Mouse (Mus musculus): Measurements from ENCODE around the gene Tnr. TPM values are rescaled to one million over a fixed set of nuclear protein-coding genes. Genes with fewer than 3 reads are reported as not detected.

The Tnr gene
- polyA plus RNA-seq, 1 experiment from 2014 or later, result 1.7 TPM

DNA sequence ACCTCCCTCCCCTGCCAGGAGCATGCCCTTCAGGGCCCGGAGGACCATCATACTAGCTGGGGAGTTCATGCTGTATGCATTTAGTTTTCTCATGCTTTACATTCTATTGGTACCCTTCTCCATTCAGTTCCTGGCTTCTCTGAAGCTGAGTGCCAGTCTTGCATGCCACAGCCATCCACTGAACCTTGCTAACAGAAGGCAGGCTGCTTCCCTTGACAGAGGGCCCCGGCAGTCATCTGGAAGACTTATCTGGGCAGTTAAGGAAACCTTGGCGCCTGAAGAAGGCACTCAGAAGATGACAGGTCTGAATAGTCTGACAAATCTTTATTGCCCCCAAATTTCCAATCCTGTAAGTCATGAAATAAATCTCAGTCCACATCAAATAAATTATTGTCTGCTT lies 131.7 kb downstream of the Tnr start:
- Histone ChIP-seq H3K4me1 (replicated peaks) (peaks cover 22% of the 10 kb centered on the region), H3K4me3 (replicated peaks) (no peak overlapping the region), H3K9ac (replicated peaks) (no peak overlapping the region), H3K9me3 (no peaks in the 10 kb centered on the region), H3K4me2 (replicated peaks) (no peak overlapping the region), H3K36me3 (no peaks in the 10 kb centered on the region), H3K27me3 (no peaks in the 10 kb centered on the region), H3K27ac (no peak overlapping the region)
- no peak for ATAC-seq
- WGBS, result 78% methylated on average over 3 of the region's 3 CpGs

DNA sequence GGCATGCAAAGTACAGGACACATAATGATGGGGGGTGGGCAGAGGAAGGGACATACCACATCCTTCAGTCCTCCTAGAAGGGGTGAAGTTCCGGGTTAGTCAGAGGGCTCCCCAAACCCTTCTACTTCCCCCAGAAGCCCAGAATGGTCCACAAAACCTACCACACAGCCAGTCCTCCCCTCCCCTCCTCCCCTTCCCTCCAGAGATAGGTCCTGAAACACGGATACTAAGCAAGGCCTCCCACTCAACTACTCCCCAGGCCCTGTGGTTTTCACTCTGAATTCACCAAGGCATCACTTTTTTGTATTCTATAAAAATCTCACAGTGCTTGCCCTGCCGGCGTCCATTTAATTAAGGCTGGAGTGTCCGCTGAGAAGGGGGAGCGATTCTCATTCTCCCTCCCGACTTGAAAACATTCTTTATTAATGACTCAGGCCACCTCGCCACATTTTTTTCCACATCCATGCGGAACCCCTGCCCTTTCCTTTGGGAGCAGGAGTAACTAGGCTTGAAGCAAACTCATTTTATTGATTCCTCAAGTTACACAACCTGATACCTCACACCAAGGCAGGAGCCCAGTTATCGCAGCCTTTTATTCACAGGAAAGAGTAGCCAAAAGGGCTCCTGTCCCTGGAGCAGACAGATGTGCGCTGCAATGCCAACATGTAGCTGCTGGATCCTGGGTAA lies 134.4 kb downstream of the Tnr start:
- H3K4me2 ChIP-seq (replicated peaks), result no peak overlapping the region
- no peaks in the 10 kb centered on the region for H3K9me3 ChIP-seq
- H3K4me3 ChIP-seq (replicated peaks), result no peak overlapping the region
- no peaks in the 10 kb centered on the region for H3K36me3 ChIP-seq
- H3K9ac ChIP-seq (replicated peaks), result no peak overlapping the region
- H3K27ac ChIP-seq, result no peak overlapping the region; the same call in 1 of the 2 replicates
- H3K27me3 ChIP-seq, result no peaks in the 10 kb centered on the region
- ATAC-seq, result no peak
- WGBS, result 39% methylated on average over 11 of the region's 11 CpGs
- H3K4me1 ChIP-seq (replicated peaks), result peaks cover 23% of the 10 kb centered on the region

DNA sequence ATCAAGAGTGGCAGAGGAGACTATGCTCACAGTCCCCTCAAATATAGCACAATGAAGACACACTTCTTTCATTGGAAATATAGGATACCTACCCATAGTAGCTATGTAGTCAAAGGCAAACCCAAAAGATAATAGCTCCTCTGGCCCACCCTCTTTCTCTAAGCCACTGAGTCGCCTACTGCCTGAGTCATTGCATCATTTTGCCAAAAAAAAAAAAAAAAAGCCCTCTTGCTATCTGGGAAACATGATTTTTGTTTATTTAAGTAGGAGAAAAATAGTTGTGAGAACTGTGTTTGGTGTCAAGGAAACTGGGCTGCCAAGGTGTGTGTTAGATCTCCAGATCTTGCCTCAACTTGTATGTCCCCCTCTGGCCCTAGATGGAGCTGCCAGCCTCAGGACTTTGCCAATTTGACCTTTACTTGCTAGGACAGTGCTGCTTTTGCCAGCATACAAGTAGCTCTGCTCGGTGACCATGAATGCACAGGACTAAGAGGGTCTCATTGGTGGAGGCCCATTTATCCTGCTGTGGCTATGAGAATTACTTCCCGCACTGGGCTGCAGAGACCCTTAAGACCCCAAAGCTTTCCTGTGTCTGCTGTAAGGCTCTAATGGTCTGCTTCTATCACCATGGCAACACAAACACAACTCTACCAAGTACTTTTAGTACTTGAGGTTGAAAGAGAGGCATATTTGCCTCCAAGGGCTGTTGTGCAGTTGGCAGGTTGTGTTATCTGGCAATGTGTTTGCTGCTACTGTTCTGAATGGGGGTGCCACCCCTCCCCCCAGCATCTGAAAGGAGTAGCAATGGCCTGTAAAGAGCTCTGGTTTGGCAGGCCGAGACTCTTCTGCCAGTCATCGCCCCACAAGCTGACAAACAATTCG lies 137.3 kb downstream of the Tnr start:
- WGBS, result 40% methylated on average over 6 of the region's 6 CpGs
- Histone ChIP-seq H3K36me3 (no peaks in the 10 kb centered on the region), H3K4me3 (replicated peaks) (no peak overlapping the region), H3K9me3 (no peaks in the 10 kb centered on the region), H3K27me3 (no peaks in the 10 kb centered on the region), H3K9ac (replicated peaks) (no peak overlapping the region), H3K4me1 (replicated peaks) (peaks cover 23% of the 10 kb centered on the region), H3K4me2 (replicated peaks) (no peak overlapping the region), H3K27ac (no peak overlapping the region)
- peak; percentile 80 for ATAC-seq

DNA sequence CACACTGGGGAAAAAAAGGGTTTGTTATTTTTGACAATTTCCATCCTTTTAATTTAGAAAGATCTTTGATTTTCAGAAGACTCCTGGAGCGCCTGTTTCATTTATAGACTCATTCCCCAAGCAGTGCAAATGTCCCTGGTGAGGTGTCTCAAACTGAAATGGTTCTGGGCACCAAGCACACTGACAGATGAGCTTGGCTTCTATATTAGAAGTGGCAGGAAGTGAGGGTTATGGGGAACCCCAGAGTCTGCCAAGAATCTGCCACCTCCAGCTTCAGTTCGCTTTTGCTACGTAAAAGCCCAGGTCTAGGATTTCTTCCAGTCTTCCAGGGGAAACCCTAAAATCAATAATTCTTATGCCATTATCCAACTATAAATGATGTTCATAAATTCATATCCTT lies 140.9 kb downstream of the Tnr start:
- H3K36me3 ChIP-seq, result no peaks in the 10 kb centered on the region
- no peaks in the 10 kb centered on the region for H3K9me3 ChIP-seq
- peaks cover 10% of the 10 kb centered on the region for H3K4me1 ChIP-seq (replicated peaks)
- H3K9ac ChIP-seq (replicated peaks), result no peak overlapping the region
- H3K27ac ChIP-seq, result no peak overlapping the region
- H3K4me2 ChIP-seq (replicated peaks), result no peak overlapping the region
- H3K27me3 ChIP-seq, result no peaks in the 10 kb centered on the region
- no peak overlapping the region for H3K4me3 ChIP-seq (replicated peaks)
- WGBS, result 96% methylated on average over 3 of the region's 3 CpGs
- no peak for ATAC-seq

DNA sequence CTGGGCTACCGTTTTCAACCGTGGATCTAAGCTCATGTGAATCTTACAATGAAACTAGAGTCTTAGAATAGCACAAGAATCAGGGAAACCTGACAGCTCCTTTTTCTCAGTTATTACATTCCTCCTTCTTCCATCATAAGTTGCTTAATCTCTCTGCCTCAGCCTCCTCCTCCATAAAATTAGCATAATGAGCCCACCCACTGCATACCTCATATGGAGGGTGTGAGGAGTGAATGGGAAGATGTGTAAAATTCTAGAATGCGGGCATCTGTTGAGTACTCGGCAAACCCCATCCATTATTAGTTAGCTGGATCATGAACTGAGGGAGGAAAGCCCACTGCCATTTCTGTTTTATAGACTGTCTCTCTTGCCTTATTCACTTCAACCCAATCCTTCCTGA lies 141.4 kb downstream of the Tnr start:
- Histone ChIP-seq H3K9ac (replicated peaks) (no peak overlapping the region), H3K4me1 (replicated peaks) (peaks cover 10% of the 10 kb centered on the region), H3K36me3 (no peaks in the 10 kb centered on the region), H3K27me3 (no peaks in the 10 kb centered on the region), H3K9me3 (no peaks in the 10 kb centered on the region), H3K27ac (no peak overlapping the region), H3K4me2 (replicated peaks) (no peak overlapping the region), H3K4me3 (replicated peaks) (no peak overlapping the region)
- 86% methylated on average over 4 of the region's 4 CpGs for WGBS
- no peak for ATAC-seq

DNA sequence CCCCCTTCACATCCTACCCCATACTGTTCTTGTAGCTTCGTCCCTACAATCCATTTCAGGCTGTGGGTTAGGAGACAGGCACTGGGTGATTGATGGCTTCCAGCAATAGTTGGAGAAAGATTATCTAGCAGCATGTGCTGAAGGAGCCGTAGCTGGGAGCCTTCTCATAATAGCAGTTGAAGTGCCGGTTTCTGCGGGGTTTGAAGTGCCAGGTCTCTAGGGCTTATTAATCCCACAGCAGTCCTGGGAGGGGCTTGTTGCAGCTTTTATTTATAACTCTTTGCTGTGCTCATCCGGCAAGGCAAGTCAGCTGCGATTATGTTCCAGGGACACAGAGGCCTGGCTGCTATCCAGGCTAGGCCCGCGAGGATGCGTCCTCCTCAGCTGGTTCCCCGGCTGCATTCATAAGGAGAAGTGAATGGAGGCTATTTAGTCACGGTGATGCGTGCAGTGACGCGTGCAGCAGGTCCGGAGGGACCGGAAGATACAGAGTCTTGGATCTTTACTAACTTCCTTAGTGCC lies 147.1 kb downstream of the Tnr start:
- Histone ChIP-seq H3K4me2 (replicated peaks) (peak overlapping the region; percentile 45), H3K9ac (replicated peaks) (no peak overlapping the region), H3K4me3 (replicated peaks) (0 out of 2 replicates have a peak overlapping the region, but pooled peaks have one; percentile 8), H3K36me3 (no peaks in the 10 kb centered on the region), H3K9me3 (no peaks in the 10 kb centered on the region), H3K27ac (peak overlapping the region; percentile 37; the same call in 1 of the 2 replicates), H3K27me3 (no peaks in the 10 kb centered on the region), H3K4me1 (replicated peaks) (peaks cover 15% of the 10 kb centered on the region)
- peak; percentile 89 for ATAC-seq
- WGBS, result 10% methylated on average over 16 of the region's 16 CpGs

DNA sequence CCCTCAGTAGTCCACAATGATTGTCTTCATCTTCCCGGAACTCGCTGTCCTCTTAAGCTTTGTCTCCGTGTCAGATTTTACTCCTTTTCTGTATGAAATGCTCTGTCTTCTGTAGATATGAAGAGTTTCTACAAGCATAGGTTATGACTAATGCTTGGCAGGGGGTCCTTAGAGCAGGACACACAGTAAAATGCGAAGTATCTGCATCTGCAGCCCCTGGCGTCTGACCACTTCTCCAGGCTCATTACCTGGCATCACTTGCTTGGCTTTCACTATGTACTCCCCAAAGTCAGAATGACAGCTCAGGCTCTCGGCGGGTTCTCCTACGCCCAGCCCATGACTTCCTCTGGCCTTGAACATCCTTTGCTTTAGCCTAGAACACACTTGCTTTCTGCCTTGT lies 147.6 kb downstream of the Tnr start:
- Histone ChIP-seq H3K4me3 (replicated peaks) (0 out of 2 replicates have a peak overlapping the region, but pooled peaks have one; percentile 8), H3K9ac (replicated peaks) (no peak overlapping the region), H3K27ac (peak overlapping the region; percentile 37; the same call in 1 of the 2 replicates), H3K36me3 (no peaks in the 10 kb centered on the region), H3K27me3 (no peaks in the 10 kb centered on the region), H3K9me3 (no peaks in the 10 kb centered on the region), H3K4me2 (replicated peaks) (peak overlapping the region; percentile 45), H3K4me1 (replicated peaks) (peaks cover 15% of the 10 kb centered on the region)
- 79% methylated on average over 8 of the region's 8 CpGs for WGBS
- ATAC-seq, result peak; percentile 31

DNA sequence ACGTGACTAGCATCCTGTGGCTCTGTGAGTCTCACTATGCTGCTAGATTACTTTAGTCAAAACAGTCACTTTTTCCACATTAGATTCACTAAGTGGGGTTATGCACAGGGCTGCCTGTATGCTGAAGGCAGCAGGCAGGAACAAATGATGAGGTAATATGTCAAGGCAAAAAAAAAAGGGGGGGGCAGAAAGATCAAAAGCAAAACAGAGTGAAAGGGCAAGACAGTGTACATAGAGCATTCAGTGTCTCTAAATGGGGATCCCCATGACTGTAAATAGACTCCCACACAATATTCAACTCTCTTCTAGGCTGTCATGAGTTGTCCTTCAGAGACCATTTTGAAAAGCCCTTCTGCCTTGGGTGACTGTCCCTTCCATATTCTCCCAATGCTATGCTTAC lies 150.7 kb downstream of the Tnr start:
- WGBS, result 78% methylated on average over 1 of the region's 1 CpGs
- ATAC-seq, result no peak

DNA sequence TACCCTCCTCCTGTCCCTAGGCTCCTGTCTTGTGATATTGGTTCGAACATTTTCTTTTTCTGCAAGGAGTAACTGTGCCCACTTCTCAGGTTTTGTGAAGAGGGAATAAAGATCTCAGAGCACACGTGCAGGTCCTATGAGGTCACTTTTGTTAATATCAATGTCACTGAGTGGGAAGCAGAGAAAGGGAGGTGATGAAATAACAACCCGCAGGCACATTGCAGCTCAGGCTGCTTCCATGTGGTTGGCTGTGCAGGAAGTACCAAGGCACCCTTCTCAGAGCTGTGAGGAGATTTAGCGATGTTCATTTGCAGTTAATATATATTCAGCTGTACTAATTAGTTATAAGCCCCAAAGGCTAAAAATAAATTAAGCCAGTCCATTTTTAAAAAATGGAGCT lies 151.9 kb downstream of the Tnr start:
- peaks cover 9% of the 10 kb centered on the region for H3K4me1 ChIP-seq (replicated peaks)
- WGBS, result 73% methylated on average over 4 of the region's 4 CpGs
- no peaks in the 10 kb centered on the region for H3K36me3 ChIP-seq
- H3K4me3 ChIP-seq (replicated peaks), result no peak overlapping the region
- no peak overlapping the region for H3K4me2 ChIP-seq (replicated peaks)
- no peaks in the 10 kb centered on the region for H3K9me3 ChIP-seq
- H3K27me3 ChIP-seq, result no peaks in the 10 kb centered on the region
- no peak overlapping the region for H3K9ac ChIP-seq (replicated peaks)
- H3K27ac ChIP-seq, result no peak overlapping the region
- ATAC-seq, result no peak

More for the DNA sequence above, 150.7 kb downstream of the Tnr start:
- Histone ChIP-seq H3K4me2 (replicated peaks) (no peak overlapping the region), H3K27me3 (no peaks in the 10 kb centered on the region), H3K4me3 (replicated peaks) (no peak overlapping the region), H3K9me3 (no peaks in the 10 kb centered on the region), H3K27ac (no peak overlapping the region), H3K9ac (replicated peaks) (no peak overlapping the region), H3K4me1 (replicated peaks) (peaks cover 15% of the 10 kb centered on the region), H3K36me3 (no peaks in the 10 kb centered on the region)

DNA sequence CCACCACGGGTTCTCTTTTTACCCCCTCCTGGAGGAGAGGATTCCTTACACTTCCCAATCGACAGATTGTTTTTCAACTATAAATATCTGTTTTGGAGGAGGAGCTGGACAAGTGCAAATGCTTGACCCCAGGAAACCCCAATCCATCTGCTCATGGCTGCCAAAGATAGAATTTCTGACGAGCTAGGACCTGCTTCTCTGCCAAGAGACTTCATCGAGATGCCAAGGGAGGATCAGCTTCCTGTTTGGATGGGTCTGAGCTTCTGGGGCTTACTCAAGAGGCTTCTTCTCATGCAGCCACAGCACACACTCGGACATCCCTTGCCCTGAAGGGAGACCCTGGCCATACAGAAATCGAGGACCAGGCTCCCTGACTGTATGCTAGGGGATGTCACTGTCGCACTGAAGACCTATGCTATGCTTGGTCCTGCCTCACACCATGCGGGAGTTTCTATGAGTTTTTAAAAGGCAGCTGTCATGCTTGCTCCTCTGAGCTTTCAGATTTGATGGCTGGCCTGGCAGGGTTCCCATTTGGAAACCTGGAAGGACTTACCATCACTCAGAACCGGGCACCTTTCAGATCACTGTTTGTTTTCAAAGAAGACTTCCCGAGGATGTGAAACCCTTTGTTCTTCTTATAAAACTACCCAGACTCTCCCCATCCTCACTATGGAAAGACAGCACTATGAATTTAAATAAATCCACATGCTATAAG lies 154.8 kb downstream of the Tnr start:
- Histone ChIP-seq H3K4me1 (replicated peaks) (peaks cover 12% of the 10 kb centered on the region), H3K27me3 (no peaks in the 10 kb centered on the region), H3K9ac (replicated peaks) (no peak overlapping the region), H3K27ac (no peak overlapping the region), H3K36me3 (no peaks in the 10 kb centered on the region), H3K9me3 (no peaks in the 10 kb centered on the region), H3K4me2 (replicated peaks) (no peak overlapping the region), H3K4me3 (replicated peaks) (no peak overlapping the region)
- no peak for ATAC-seq
- 73% methylated on average over 10 of the region's 10 CpGs for WGBS

DNA sequence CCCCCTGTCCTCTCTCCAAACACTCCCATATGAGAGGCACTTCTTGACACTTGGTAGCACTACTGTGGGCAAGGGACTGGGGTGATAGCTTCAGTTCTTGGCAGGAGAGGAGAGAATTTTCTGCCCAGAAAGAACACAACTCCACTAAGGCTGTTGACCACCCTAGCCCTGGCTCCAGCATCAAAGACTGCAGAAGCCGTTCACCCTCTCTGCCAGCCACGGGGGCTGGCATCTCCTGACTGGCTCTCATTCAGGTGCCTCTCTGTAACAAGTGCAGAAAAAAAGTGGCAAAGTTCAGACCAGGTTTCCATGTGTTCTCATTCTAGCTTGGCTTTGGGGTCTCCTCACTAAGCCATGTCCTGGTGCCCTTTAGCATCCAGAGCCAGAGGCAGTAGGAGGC lies 157.7 kb downstream of the Tnr start:
- no peaks in the 10 kb centered on the region for H3K9me3 ChIP-seq
- no peak for ATAC-seq

More for the DNA sequence above, 157.7 kb downstream of the Tnr start:
- no peak overlapping the region for H3K4me3 ChIP-seq (replicated peaks)
- no peak overlapping the region for H3K4me2 ChIP-seq (replicated peaks)
- H3K4me1 ChIP-seq (replicated peaks), result peaks cover 29% of the 10 kb centered on the region
- no peak overlapping the region for H3K27ac ChIP-seq
- WGBS, result 86% methylated on average over 2 of the region's 2 CpGs
- no peaks in the 10 kb centered on the region for H3K27me3 ChIP-seq
- H3K36me3 ChIP-seq, result no peaks in the 10 kb centered on the region
- no peak overlapping the region for H3K9ac ChIP-seq (replicated peaks)

Measured in midbrain, embryonic 13.5 days (tissue).